Mouse (Mus musculus): ENCODE results near the gene Exo5. TPM values are rescaled to one million over a fixed set of nuclear protein-coding genes. Genes with fewer than 3 reads are reported as not detected.

Gene Exo5
- total RNA-seq, 1 experiment from 2014 or later, result 16.9 TPM

- ATAC-seq (ENCODE audit: extremely low read depth, insufficient number of reproducible peaks, low FRiP score, poor library complexity, severe bottlenecking), result no peak
Observed at GRCm38 (mm10) chr4:120911086-120911485, 13.7 kb downstream of the Exo5 start.

GRCm38 (mm10) chr4:120909558-120910150 lies 15.2 kb downstream of the Exo5 start:
- ATAC-seq (ENCODE audit: extremely low read depth, insufficient number of reproducible peaks, low FRiP score, poor library complexity, severe bottlenecking), result peak; percentile 79

GRCm38 (mm10) chr4:120905644-120906043 lies 19.2 kb downstream of the Exo5 start:
- no peak for ATAC-seq (ENCODE audit: extremely low read depth, insufficient number of reproducible peaks, low FRiP score, poor library complexity, severe bottlenecking)

- no peak for ATAC-seq (ENCODE audit: extremely low read depth, insufficient number of reproducible peaks, low FRiP score, poor library complexity, severe bottlenecking)
Observed at GRCm38 (mm10) chr4:120904533-120904932, 20.3 kb downstream of the Exo5 start.

GRCm38 (mm10) chr4:120895810-120896584 lies 28.8 kb downstream of the Exo5 start:
- no peak for ATAC-seq (ENCODE audit: extremely low read depth, insufficient number of reproducible peaks, low FRiP score, poor library complexity, severe bottlenecking)

- ATAC-seq (ENCODE audit: extremely low read depth, insufficient number of reproducible peaks, low FRiP score, poor library complexity, severe bottlenecking), result no peak
Observed at GRCm38 (mm10) chr4:120895226-120895625, 29.6 kb downstream of the Exo5 start.

- no peak for ATAC-seq (ENCODE audit: extremely low read depth, insufficient number of reproducible peaks, low FRiP score, poor library complexity, severe bottlenecking)
Observed at GRCm38 (mm10) chr4:120894584-120894983, 30.2 kb downstream of the Exo5 start.

GRCm38 (mm10) chr4:120893656-120894401 lies 31.0 kb downstream of the Exo5 start:
- ATAC-seq (ENCODE audit: extremely low read depth, insufficient number of reproducible peaks, low FRiP score, poor library complexity, severe bottlenecking), result no peak

GRCm38 (mm10) chr4:120892516-120892915 lies 32.3 kb downstream of the Exo5 start:
- ATAC-seq (ENCODE audit: extremely low read depth, insufficient number of reproducible peaks, low FRiP score, poor library complexity, severe bottlenecking), result no peak

GRCm38 (mm10) chr4:120891960-120892359 lies 32.9 kb downstream of the Exo5 start:
- ATAC-seq (ENCODE audit: extremely low read depth, insufficient number of reproducible peaks, low FRiP score, poor library complexity, severe bottlenecking), result no peak

- no peak for ATAC-seq (ENCODE audit: extremely low read depth, insufficient number of reproducible peaks, low FRiP score, poor library complexity, severe bottlenecking)
Observed at GRCm38 (mm10) chr4:120890754-120891440, 33.9 kb downstream of the Exo5 start.

- ATAC-seq (ENCODE audit: extremely low read depth, insufficient number of reproducible peaks, low FRiP score, poor library complexity, severe bottlenecking), result no peak
Observed at GRCm38 (mm10) chr4:120888884-120889283, 35.9 kb downstream of the Exo5 start.

GRCm38 (mm10) chr4:120887381-120888112 lies 37.3 kb downstream of the Exo5 start:
- ATAC-seq (ENCODE audit: extremely low read depth, insufficient number of reproducible peaks, low FRiP score, poor library complexity, severe bottlenecking), result peak; percentile 32; the same call in 1 of the 2 replicates

GRCm38 (mm10) chr4:120886811-120887210 lies 38.0 kb downstream of the Exo5 start:
- no peak for ATAC-seq (ENCODE audit: extremely low read depth, insufficient number of reproducible peaks, low FRiP score, poor library complexity, severe bottlenecking)

GRCm38 (mm10) chr4:120886131-120886530 lies 38.7 kb downstream of the Exo5 start:
- ATAC-seq (ENCODE audit: extremely low read depth, insufficient number of reproducible peaks, low FRiP score, poor library complexity, severe bottlenecking), result no peak

- ATAC-seq (ENCODE audit: extremely low read depth, insufficient number of reproducible peaks, low FRiP score, poor library complexity, severe bottlenecking), result no peak
Observed at GRCm38 (mm10) chr4:120885208-120886120, 39.4 kb downstream of the Exo5 start.

GRCm38 (mm10) chr4:120882002-120882625 lies 42.7 kb downstream of the Exo5 start:
- no peak for ATAC-seq (ENCODE audit: extremely low read depth, insufficient number of reproducible peaks, low FRiP score, poor library complexity, severe bottlenecking)
